In the genomic region with DNA sequence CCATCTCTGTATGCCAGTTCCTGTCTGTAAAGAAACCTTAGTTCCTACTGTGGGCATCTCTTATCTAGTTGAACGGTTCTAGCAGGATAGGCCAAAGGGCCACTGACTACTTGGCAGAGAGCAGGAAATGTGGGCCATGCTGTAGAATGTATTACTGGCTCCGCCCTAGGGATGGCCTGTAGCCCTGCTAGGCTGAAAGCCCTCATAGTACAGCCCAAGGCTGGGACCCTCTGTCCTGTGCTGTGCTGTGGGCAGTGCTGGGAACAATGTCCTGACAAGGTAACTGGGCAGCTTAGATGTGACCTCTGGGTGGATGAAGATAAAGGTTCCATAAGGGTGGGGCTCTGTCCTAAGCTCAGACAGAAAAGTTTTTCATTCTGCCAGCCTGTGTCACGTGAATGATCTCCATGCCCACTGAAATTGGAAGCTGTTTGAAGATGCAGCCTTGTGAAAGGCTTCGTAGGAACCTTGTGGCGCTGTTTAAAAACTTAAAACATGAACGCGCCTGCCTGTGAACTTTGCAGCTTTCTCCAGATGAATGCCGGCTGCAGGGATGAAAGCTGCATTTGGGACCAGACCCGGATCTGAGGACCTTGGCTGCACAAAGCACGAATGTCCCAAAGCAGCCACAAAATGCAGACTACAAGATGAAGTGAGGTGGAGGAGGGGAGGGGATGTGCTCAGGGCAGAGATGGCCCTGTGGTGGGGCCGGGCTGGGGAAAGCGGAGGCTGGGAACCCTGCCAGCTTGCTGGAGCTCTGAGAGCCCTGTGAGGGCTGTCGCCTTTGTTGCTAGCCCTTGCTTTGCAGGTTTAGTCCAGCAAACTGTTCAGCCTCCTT, we compare ENCODE assay signal across 9 mouse cellular contexts.
DNase-seq lines count a peak whose midpoint lies in the region; ATAC-seq lines count a peak whose summit lies in the region.
"Had no signal": no experiment of that assay in that cellular context is flagged by ENCODE, and none has a peak within 500 bp of the region (broad histone marks: within the 10 kb centered on the region; RNA-seq: fewer than 3 reads in every experiment).

No protein-coding gene starts in this region.

- peak; percentile 84 for ATAC-seq in heart, embryonic 16.5 days (replicated peaks; ENCODE audit: extremely low read depth, insufficient read depth, low FRiP score)

- peak overlapping the region; percentile 44; the same call in 1 of the 2 replicates for H3K9ac ChIP-seq in heart, embryonic 16.5 days (ENCODE audit: low read length)
- H3K9ac ChIP-seq: neural tube, embryonic 12.5 days had no signal

- H3K36me3 ChIP-seq in heart, embryonic 16.5 days (ENCODE audit: control insufficient read depth, insufficient read depth) = 0 out of 2 replicates have a peak, but pooled peaks cover 3% of the 10 kb centered on the region
- H3K36me3 ChIP-seq: neural tube, embryonic 12.5 days had no signal

- DNase-seq in cerebellum, postnatal 10 days = peak; percentile 76 to 85
- DNase-seq in cerebellum, adult 11-12 months = no peak
- DNase-seq in thymus, postnatal 4 days = peak; percentile 13
- DNase-seq in thymus, postnatal 0 days (ENCODE audit: low spot score) = no peak
- peak; percentile 57 for DNase-seq in lung, postnatal 14 days
- DNase-seq in testis, postnatal 10 days (ENCODE audit: low spot score) = peak; percentile 81
- DNase-seq in thymus, postnatal 10 days (ENCODE audit: low spot score in 2 of 2) = no peak

- no peak overlapping the region for H3K4me2 ChIP-seq in heart, embryonic 16.5 days (ENCODE audit: low read depth, low read length)
- H3K4me2 ChIP-seq: neural tube, embryonic 12.5 days had no signal

- no peaks in the 10 kb centered on the region for H3K27me3 ChIP-seq in heart, embryonic 16.5 days (ENCODE audit: control insufficient read depth, insufficient read depth, low read length)
- H3K27me3 ChIP-seq: neural tube, embryonic 12.5 days had no signal

- WGBS in heart, embryonic 16.5 days = 48% methylated on average over 13 of the region's 13 CpGs

- H3K4me1 ChIP-seq in heart, embryonic 16.5 days (ENCODE audit: control insufficient read depth, insufficient read depth, low read length) = peaks cover 20% of the 10 kb centered on the region

- peak overlapping the region; percentile 80 for H3K27ac ChIP-seq in heart, embryonic 16.5 days (ENCODE audit: low read length)
- H3K27ac ChIP-seq: neural tube, embryonic 12.5 days had no signal

- no peaks in the 10 kb centered on the region for H3K9me3 ChIP-seq in heart, embryonic 16.5 days (replicated peaks; ENCODE audit: control insufficient read depth, low read length)
- H3K9me3 ChIP-seq: neural tube, embryonic 12.5 days had no signal

- no peak overlapping the region for H3K4me3 ChIP-seq in heart, embryonic 16.5 days (ENCODE audit: low read length)
- H3K4me3 ChIP-seq: neural tube, embryonic 12.5 days had no signal

Comparison
In these comparisons a context has a peak if more than half of its experiments do, and no peak if none do; other contexts are left out.
1. DNase-seq: peak in cerebellum, postnatal 10 days (2 of 2), thymus, postnatal 4 days (single experiment), lung, postnatal 14 days (single experiment) and testis, postnatal 10 days (single experiment); none in cerebellum, adult 11-12 months (single experiment), thymus, postnatal 0 days (single experiment) and thymus, postnatal 10 days (0 of 2).